Comparison of ENCODE assay signal across 8 mouse cellular contexts in genomic region chr14:57746001-57746771, GRCm38 (mm10). TPM values are rescaled to one million over a fixed set of nuclear protein-coding genes. Genes with fewer than 3 reads are reported as not detected.
DNase-seq lines count a peak whose midpoint lies in the region; ATAC-seq and TF ChIP-seq lines count a peak whose summit lies in the region.

Gm49361 (minus strand) TSS chr14:57746103.

- peak within 1 kb of the TSS; percentile 74 to 98 for H3K4me3 ChIP-seq in ES-E14 (ENCODE audit: insufficient read depth in 1 of 2, low read depth in 1 of 2, low read length in 2 of 2, poor library complexity in 1 of 2, severe bottlenecking in 1 of 2)
- H3K4me3 ChIP-seq in forebrain, embryonic 16.5 days (replicated peaks; ENCODE audit: low read length) = peak within 1 kb of the TSS; percentile 89
- H3K4me3 ChIP-seq in neural tube, embryonic 14.5 days (ENCODE audit: low read depth, low read length) = peak within 1 kb of the TSS; percentile 92

- intact Hi-C loops in heart, postnatal 25 days (cut with DNase I) = no loop called here

- ATAC-seq in forebrain, embryonic 16.5 days = peak; percentile 84
- ATAC-seq in neural tube, embryonic 14.5 days (ENCODE audit: low read depth) = peak; percentile 91

- under 1% methylated on average over 61 of the region's 68 CpGs for WGBS in forebrain, embryonic 16.5 days
- 1% methylated on average over 57 of the region's 68 CpGs for WGBS in neural tube, embryonic 14.5 days

- H3K36me3 ChIP-seq in ES-E14 (ENCODE audit: control insufficient read depth, insufficient read depth, low read length, poor library complexity, severe bottlenecking) = no peaks in the 10 kb centered on the region
- no peaks in the 10 kb centered on the region for H3K36me3 ChIP-seq in forebrain, embryonic 16.5 days (ENCODE audit: control insufficient read depth, insufficient read depth)
- no peaks in the 10 kb centered on the region for H3K36me3 ChIP-seq in neural tube, embryonic 14.5 days (ENCODE audit: control insufficient read depth, insufficient read depth, low read length)

- in situ Hi-C loops in ES-E14 (cut with MboI; ENCODE audit: low sequenced_read_pairs in 2 of 2, unreplicated experiment in 2 of 2) = loop anchor here in 1 of 2 experiments (10.0 kb wide), 1 partner anchor 329 kb away; the partner anchor contains the start of gene Fgf9

- no peak within 1 kb of the TSS; the same call in 1 of the 2 replicates for H3K27ac ChIP-seq in ES-E14 (ENCODE audit: insufficient read depth, low read depth, low read length, poor library complexity, severe bottlenecking)
- peak within 1 kb of the TSS; percentile 67 for H3K27ac ChIP-seq in forebrain, embryonic 16.5 days (ENCODE audit: low read length)
- peak within 1 kb of the TSS; percentile 72 for H3K27ac ChIP-seq in neural tube, embryonic 14.5 days (ENCODE audit: low read depth, low read length)

- peak within 1 kb of the TSS; percentile 94 for H3K4me2 ChIP-seq in forebrain, embryonic 16.5 days (ENCODE audit: low read length)
- H3K4me2 ChIP-seq in neural tube, embryonic 14.5 days (ENCODE audit: low read depth, low read length) = peak within 1 kb of the TSS; percentile 93

- DNase-seq in ES-E14 (ENCODE audit: low read depth, low spot score) = no peak
- DNase-seq in cerebellum, adult 11-12 months = peak; percentile 90
- DNase-seq in heart, postnatal 25 days (ENCODE audit: low spot score) = peak; percentile 92
- DNase-seq in layer of hippocampus, adult 18-20 months (ENCODE audit: low spot score in 2 of 2) = peak; percentile 55 to 86
- peak; percentile 95 to 96 for DNase-seq in lung, adult 18-20 months
- peak; percentile 96 for DNase-seq in testis, postnatal 10 days (ENCODE audit: low spot score)

- no peaks in the 10 kb centered on the region; the same call in 1 of the 2 replicates for H3K27me3 ChIP-seq in forebrain, embryonic 16.5 days (replicated peaks; ENCODE audit: control insufficient read depth, insufficient read depth, low read length)
- H3K27me3 ChIP-seq in neural tube, embryonic 14.5 days (ENCODE audit: control insufficient read depth, insufficient read depth, low read length) = no peaks in the 10 kb centered on the region

- no peaks in the 10 kb centered on the region for H3K9me3 ChIP-seq in ES-E14 (ENCODE audit: control insufficient read depth, insufficient read depth, low read depth, low read length)
- H3K9me3 ChIP-seq in forebrain, embryonic 16.5 days (ENCODE audit: control insufficient read depth, low read length) = no peaks in the 10 kb centered on the region
- H3K9me3 ChIP-seq in neural tube, embryonic 14.5 days (ENCODE audit: control insufficient read depth, low read length) = no peaks in the 10 kb centered on the region

- H3K9ac ChIP-seq in ES-E14 (ENCODE audit: insufficient read depth, low read depth, low read length, poor library complexity, severe bottlenecking) = peak within 1 kb of the TSS; percentile 89
- peak within 1 kb of the TSS; percentile 86 for H3K9ac ChIP-seq in forebrain, embryonic 16.5 days (replicated peaks; ENCODE audit: low read depth, low read length)
- peak within 1 kb of the TSS; percentile 80 for H3K9ac ChIP-seq in neural tube, embryonic 14.5 days (replicated peaks; ENCODE audit: low read depth, low read length)

- no peaks in the 10 kb centered on the region; a peak in 1 of 4 replicates for H3K4me1 ChIP-seq in ES-E14 (ENCODE audit: control insufficient read depth in 2 of 2, insufficient read depth in 2 of 2, low read length in 2 of 2, poor library complexity in 1 of 2)
- peaks cover 21% of the 10 kb centered on the region for H3K4me1 ChIP-seq in forebrain, embryonic 16.5 days (replicated peaks; ENCODE audit: control insufficient read depth, insufficient read depth, low read length)
- H3K4me1 ChIP-seq in neural tube, embryonic 14.5 days (ENCODE audit: control insufficient read depth, insufficient read depth, low read length) = peaks cover 13% of the 10 kb centered on the region; the same call in 1 of the 2 replicates

TF ChIP-seq in ES-E14, 5 proteins besides CTCF, POLR2A, EP300 and RAD21:
- TF ChIP-seq HCFC1 (IDR thresholded peaks at IDR 0.05; ENCODE audit: borderline replicate concordance, insufficient read depth, low read length) (no peak), ZC3H11A (IDR thresholded peaks at IDR 0.05; ENCODE audit: borderline replicate concordance, low read depth, low read length) (no peak), CHD2 (IDR thresholded peaks at IDR 0.05; ENCODE audit: low read depth, low read length) (no peak), MAFK (IDR thresholded peaks at IDR 0.05; ENCODE audit: insufficient read depth, low read depth, low read length) (no peak), ZNF384 (IDR thresholded peaks at IDR 0.05; ENCODE audit: low read depth, low read length) (no peak)

RNA-seq across cellular contexts. Expression of gene Gm49361, which starts in this region (rescaled TPM):
- not detected in 2 replicates for total RNA-seq in ES-E14 (2012; rRNA removed)
- not detected in 2 replicates for polyA plus RNA-seq in forebrain, embryonic 16.5 days (2015; fragmentation: Nextera tagmentation; extraction: Ambion mirVana)
- total RNA-seq in heart, postnatal 25 days (2021) = 1 to 10 TPM in 1 of 2 experiments, under 1 TPM in 1; 0.99 to 2.1 TPM
- total RNA-seq in layer of hippocampus, adult 18-20 months (2021) = 1 to 10 TPM in 1 of 2 experiments, under 1 TPM in 1; 0.30 to 2.5 TPM
- not detected in 2 replicates for polyA plus RNA-seq in neural tube, embryonic 14.5 days (2014; fragmentation: Nextera tagmentation; extraction: Ambion mirVana)

Comparison
In these comparisons a context has a peak if more than half of its experiments do, and no peak if none do; other contexts are left out.
1. Peak in ATAC-seq, H3K4me3 ChIP-seq, H3K27ac ChIP-seq, H3K9ac ChIP-seq and H3K4me2 ChIP-seq in forebrain, embryonic 16.5 days; RNA of the gene not detected or under 1 TPM.
2. Peak in ATAC-seq, H3K4me3 ChIP-seq, H3K27ac ChIP-seq, H3K9ac ChIP-seq and H3K4me2 ChIP-seq in neural tube, embryonic 14.5 days; RNA of the gene not detected or under 1 TPM.